Mouse (Mus musculus): Measurements from ENCODE around the gene Arid5b.
A peak's percentile ranks its signal among the peaks of the same experiment; 100 is the strongest.

Arid5b gene

DNA sequence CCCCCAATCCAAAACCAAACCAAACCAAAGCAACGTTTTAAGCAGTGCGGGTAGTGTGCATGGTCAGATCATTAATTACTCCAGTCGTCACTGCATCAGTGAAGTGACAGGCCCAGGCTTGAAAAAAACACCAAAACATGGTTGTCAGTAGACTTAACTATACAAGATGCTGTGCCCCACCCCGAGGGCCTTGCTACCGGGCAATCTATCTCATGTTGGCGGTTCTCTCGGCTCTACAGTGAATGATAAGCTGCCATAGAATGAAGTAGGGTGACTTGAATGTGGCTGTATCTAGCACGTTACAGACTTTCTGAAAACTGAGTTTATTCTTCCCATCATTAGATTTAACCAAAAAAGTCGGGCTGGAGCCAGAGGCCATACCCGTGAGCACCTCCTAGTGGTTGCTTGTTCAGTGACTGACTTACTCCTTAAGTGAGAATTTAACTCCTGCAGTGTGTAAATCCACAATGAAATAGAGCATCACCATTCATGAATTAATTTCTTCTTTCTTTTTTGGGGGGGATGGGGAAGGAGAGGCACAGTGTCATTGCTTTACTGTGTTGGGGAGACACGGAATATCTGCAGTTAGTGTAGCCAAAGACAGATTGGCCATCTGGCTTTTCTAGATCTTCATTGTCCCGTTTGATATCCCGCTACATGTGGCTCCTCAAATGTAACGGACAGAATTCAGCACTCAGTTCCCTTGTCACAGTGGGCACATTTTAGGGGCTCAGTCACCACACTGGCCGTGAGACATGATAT, 188.9 kb downstream of the Arid5b start:
- peak; percentile 23 for DNase-seq (ENCODE audit: low read depth, low spot score)

DNA sequence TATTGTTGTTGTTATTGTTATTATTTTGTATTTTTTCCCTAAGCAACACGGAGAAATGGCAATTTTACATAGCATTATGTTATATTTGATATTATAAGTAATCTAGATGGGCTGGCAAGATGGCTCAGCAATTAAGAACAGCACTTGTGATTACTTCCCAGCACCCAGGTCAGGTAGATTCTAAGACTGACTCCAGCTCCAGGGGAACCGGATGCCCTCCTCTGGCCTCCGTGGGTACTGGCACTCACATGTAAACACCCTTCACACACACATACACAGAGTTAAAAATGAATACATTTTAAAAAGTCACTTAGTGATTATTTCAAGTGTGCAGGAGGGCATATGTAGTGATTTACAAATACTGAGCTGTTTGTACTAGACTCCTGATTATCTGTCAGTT, 190.8 kb downstream of the Arid5b start:
- DNase-seq (ENCODE audit: low read depth, low spot score) = no peak

DNA sequence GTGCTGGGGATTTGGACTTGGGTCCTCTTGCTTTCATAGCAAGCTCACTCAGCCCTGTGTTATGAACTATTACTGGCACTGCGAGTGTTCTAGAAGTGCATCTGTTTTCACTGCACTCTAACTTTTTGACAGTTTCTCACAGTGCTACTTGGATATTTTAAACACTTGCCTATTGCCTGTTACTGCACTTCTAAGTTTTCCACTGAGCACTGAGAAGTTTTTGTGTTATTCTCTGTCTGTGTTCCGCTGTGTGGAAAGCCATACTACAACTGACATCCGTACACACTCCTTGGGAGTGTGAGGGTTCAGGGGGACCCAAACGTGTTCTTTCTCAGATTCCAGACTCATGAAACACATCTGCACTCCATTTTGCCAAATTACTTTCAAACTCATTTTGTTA, 191.6 kb downstream of the Arid5b start:
- DNase-seq (ENCODE audit: low read depth, low spot score) = no peak

DNA sequence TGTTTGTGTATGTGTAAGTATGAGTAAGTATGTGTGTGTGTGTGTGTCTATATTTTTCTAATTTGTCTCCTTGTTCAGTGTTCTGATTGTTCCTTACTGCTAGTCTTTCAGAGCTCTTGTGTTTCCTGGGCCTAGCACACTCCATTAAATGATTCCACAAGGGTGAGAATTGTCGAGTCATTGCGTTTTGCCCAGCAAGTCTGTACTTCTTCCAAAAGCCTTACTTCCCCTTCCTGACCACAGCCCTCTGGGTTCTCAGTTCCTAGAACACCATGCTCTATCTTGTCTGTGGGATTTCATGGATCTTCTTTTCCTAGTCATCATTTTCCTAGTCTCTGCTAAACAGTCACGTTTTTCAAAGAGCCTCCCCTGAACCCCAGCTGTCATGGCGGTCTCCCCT, 193.0 kb downstream of the Arid5b start:
- DNase-seq (ENCODE audit: low read depth, low spot score) = no peak

DNA sequence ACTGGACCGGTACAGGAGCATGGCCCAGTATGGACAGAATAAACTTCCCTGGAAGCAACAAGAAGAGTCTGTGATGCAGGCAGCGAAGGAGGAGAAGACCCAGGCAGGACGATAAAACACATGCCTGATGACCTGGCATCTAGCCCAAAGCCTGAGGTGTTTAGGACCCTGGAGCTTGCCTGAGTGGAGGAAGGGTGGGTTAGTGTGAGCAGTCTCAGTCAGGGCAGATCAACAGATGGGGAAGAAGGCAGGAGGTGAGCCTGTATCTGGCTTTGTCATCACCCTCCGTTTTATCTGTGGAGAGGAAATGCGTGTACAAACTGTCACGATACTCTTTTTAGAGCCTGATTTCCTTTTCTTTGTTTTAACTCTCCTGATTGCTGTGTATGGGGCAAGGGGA, 196.8 kb downstream of the Arid5b start:
- DNase-seq (ENCODE audit: low read depth, low spot score) = no peak

DNA sequence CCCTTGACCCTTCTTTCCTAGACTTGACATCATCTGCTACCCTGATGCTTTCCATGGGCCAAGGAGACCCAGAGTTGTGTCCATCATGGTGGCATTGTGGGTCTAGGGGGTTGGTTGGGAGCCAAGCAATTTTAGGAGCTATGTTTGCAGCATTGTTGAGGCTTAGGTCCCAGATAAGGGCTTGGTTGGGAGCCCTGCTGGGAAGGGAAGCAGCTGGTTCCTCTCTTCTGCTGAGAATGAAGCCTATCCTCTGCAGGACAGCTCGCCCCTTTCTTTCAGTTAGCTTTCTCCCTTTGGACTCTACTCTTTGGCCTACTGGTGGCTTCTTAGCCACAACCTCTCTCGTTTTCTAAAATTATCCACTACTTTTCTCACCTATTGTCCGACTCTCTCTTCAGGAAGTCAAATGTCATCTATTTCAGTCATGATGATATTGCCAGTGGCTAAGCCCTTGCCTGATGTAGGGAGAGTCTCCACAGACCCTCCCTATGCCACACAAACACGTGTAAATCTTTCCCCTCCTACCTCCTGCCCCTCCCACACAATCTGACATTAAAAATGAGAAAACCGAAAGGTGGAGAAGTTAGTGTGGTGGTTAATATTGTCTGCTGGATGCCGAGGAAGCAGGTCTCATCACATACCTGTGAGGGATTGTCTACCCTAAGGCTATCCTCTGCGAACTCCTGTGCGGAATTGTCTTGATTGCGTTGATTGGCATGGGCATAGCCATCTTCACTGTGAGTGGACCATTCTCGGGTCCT, 198.4 kb downstream of the Arid5b start:
- no peak for DNase-seq (ENCODE audit: low read depth, low spot score)

DNA sequence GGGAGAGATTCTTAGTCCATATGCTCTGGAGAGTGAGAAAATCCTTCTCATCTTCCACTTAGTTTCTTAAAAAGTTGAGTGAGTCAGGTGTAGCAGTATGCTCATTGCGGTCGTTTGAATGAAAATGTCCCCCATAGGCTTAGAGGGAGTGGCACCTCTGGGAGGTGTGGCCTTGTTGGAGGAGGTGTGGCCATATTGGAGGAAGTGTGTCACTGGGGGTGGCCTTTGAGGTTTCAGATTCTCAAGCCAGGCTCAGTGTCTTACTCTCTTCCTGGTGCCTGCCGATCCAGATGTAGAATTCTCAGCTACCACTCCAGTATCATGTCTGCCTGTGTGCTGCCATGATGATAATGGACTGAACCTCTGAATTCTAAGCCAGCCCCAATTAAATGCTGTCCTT, 199.8 kb downstream of the Arid5b start:
- no peak for DNase-seq (ENCODE audit: low read depth, low spot score)

DNA sequence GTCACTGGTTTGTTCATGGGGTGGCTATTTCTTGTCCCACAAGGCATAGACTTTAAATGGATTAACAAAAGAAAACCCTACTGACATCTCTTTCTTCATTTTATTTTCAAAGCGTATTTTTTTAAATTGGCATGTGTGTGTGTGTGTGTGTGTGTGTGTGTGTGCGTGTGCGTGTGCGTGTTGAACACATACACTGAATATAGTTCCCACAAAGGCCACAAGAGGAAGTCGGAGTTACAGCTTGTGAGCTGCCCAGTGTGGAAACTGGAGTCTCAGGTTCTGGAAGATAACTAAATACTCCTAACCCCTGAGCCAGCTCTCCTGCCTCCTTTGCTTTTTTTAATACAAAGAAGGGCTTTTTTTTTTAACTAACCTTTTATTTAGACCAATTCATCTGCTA, 203.4 kb downstream of the Arid5b start:
- DNase-seq (ENCODE audit: low read depth, low spot score) = no peak

DNA sequence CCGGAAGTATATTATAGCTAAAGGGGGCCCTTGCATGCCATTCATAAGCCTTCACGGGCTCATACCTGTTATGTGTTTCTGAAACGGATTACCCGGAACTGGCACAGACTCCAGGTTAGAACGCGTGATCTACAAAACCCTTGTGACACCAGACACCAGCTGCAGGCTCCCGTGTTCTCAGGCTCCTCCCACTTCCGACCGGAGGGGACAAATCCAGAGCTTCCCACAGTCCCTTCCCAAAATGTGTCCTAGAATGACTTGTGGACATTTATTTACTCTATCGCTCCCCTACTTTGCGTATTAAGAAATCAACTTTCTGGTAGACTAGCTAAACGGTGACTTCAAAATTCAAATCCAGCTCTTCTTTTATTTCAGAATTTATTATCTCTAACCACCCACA, 204.2 kb downstream of the Arid5b start:
- no peak for DNase-seq (ENCODE audit: low read depth, low spot score)

DNA sequence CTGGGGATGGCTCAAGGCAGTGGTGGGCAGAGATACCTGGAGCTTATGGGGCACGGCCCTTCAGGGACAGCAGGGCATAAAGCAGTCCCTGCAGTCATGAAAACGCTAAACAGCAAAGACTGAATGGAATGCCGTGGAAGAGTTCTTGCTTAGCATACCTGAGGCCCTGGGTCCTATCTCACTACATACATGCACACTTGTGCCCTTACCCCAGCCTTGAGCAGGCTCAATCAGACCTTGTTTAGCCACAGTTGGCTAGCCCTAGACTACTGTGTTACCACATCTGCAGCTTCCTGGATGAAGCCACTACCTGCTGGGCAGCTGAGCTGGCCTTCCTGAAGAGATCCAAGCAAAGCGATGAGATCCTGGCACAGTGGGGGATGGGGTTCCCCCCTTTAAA, 205.9 kb downstream of the Arid5b start:
- DNase-seq (ENCODE audit: low read depth, low spot score) = no peak

DNA sequence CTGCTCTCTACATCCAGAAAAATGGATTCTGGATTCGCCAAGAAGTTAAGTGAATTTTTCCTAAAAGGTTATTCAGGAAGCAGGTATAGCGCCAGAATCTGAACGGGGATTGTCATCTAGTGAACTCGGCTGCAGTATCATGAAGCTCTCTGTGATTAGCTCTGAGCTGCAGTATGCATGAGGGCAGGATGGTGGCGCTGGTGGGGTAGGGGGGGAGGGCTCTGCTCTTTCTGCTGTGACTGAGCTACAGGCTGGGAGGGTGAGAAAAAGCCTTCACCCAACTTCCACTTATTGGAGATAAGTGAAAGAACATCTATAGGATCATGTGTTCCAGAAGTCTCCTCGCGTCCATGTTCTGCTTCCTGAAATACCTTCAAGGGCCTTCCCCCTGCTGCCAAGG, 207.5 kb downstream of the Arid5b start:
- no peak for DNase-seq (ENCODE audit: low read depth, low spot score)

DNA sequence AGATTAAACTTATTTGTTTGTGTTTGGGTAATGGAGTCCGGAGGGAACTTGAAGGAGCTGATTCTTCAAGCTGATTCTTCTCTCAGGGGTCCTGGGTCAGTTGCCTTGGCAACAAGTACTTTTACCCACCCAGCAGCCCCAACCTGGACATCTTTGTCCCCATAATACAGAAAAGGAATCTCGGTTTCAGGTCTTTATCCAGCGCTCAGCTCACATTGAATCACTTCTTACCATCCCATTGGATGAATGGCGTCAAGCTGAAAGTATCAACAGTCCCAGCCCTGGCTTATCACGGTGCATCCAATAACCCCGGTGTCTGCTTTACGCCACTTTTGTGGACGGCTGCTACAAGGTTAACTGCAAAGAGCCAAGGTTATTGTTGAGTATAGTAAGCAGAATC, 210.1 kb downstream of the Arid5b start:
- no peak for DNase-seq (ENCODE audit: low read depth, low spot score)

DNA sequence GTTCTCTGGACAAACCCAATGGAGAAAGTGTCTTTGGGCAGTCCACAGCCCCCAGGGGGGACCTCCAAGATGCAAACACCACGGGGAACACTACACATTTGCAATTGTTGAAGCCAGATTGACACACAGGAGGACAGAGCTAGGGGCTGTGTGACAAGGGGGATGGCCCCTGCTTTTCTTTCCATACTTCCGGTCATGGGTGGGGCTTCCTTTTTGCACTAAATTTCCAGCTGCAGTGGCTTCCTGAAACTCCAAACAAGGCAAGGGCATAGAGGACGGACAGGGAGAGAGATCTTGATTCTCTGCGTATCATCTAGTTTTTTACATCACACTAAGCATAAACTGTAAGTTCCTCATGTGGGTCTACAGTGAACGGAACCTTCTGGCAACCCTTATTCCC, 210.6 kb downstream of the Arid5b start:
- no peak for DNase-seq (ENCODE audit: low read depth, low spot score)

DNA sequence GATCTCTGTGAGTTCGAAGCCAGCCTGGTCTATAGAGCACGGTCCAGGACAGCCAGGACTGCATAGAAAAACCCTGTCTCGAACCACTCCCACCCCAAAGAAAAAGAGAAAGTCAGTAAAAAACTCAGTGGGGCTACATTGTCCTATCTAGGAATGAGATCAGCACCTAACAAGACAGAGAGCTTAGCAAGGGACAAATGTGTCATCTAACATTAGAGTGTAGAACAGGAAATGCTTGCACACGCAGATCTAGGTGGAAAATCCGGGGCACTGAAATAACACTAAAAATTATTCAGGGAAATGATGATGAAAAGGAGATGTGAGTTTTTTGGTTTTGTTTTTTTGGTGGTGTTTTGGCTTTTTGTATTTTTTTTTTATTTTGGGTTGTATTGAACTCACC, 212.4 kb downstream of the Arid5b start:
- DNase-seq (ENCODE audit: low read depth, low spot score) = no peak

DNA sequence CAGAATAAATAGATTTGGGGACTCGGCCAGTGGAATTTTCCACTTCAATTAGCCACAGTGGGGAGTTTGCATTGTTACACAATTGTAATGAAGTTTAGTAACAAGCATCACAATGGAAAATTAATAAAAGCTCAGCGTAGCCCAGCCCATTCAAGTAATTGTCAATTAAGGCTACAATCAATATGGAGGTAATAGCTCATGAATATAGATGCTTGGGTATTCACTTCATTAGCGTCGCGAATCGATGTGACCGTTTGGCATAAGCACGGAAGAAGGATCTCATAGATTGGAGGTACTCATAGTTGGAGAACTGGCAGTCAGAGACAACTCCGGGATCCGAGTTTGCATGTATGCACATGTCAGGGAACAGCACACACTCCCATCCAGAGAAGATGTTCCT, 214.0 kb downstream of the Arid5b start:
- peak; percentile 28 for DNase-seq (ENCODE audit: low read depth, low spot score)

DNA sequence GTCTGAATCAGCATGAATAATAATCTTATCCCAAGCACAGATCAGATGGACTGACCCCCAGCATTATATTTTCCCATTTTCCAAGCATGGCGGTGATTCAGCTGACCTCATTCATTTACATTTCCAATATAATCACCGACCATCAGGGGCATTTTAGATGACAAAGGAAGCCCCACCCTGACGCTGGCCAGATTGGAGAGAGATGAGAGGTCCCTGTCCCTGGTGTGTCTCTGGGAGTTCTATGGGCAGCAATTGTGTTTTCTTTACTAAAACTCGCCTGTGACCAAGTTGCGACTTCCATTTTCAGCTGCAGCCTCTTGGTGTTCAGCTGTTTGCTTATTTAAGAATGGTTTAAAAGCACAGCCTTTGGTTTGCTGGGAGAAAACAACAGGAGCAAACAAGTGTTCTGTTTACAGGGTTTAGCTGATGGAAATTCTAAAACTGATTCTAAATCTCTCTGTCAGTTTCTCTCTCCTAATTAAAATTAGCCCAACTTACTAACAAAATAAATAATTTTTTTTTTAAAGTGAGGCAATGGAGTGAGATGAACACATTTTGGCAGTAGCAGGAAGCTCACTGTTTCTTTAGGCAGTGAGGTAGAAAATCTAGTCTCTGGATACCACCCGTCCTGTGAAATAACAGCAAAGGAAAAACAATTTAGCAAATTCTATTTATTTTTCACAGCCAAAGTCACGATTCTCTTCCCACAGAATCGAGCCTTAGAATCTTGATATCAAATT, 214.6 kb downstream of the Arid5b start:
- DNase-seq (ENCODE audit: low read depth, low spot score) = no peak

DNA sequence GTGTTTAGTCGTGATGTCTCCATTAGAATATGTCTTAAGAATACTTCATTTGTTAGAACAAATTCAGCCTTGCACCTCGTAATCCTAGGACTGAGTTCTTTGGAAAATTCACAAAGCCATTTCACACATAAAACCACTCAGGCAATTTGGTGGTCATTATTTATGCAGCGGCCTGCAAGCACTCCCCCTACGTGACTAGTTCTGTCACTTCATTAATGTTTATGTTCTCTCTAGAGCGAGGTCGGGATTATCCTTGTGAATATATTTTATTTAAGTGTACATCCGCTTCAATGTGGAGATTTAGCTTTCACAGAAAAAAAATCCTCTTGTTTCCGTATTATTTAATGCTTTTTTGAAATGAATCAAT, 217.3 kb downstream of the Arid5b start:
- DNase-seq (ENCODE audit: low read depth, low spot score) = no peak

DNA sequence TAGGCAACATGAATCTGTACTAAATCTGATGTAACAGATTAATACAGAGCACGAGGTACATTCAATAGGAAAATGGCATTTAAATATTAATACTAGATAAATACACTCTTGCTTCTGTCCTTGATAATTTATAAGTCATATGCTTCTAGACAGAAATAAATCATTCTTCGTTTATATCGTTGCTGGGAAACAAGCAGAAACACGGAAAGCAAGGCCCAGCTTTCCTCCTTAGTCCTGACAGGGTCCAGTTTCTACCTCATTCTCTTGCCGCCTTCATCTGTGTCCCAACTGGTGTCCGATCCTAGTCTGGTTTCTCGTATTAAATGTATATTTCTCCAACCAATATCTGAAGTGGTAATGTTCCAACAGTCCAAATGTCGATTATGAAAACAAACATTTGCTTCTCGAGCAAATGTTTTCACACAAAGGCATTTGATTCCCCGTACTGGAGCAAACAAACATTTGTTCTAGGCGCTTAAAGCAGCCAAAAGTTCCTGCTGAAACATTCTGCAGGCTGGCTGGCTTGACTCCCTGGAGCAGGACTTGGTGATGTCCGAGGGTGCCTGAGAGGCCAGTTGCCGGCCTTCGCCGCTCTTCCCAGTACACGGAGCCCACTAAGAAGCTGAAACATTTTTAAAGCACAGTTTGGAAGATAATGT, 217.8 kb downstream of the Arid5b start:
- DNase-seq (ENCODE audit: low read depth, low spot score) = peak; percentile 34

DNA sequence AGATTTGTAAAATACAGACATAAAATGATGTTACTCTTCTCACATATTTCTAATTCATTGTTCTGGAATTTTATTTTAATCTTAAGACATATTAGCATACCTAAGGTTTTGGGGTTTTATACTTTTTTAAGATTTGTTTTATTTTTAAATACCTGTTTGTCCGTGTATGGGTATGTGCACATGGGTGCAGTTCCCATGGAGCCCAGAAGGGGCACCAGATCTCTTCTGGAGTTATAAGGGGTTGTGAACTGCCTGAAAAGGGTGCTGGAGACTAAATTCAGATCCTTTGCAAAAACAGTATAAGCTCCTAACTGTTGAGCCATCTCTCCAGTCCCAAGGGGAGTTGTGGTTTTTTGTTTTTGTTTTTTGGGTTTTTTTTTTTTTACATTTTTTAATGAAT, 220.2 kb downstream of the Arid5b start:
- no peak for DNase-seq (ENCODE audit: low read depth, low spot score)

DNA sequence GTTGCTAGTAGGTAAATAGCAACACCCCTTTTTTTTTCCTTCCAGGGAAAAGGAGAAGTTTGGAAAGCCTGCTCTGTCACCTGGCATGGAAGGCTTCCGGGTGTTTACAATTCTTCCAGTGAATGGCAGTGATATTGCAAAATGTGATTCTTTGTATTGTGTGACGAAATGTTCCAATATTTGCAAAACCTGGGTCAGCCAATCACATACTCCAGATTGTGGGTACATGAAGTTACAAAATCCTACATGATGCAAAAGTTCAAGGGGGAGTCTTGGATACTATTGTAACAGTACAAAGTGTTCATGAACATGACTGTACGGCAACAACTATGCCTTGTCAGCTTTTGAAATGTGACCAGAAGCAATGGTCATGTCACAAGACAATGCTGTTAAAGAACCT, 220.7 kb downstream of the Arid5b start:
- no peak for DNase-seq (ENCODE audit: low read depth, low spot score)

DNA sequence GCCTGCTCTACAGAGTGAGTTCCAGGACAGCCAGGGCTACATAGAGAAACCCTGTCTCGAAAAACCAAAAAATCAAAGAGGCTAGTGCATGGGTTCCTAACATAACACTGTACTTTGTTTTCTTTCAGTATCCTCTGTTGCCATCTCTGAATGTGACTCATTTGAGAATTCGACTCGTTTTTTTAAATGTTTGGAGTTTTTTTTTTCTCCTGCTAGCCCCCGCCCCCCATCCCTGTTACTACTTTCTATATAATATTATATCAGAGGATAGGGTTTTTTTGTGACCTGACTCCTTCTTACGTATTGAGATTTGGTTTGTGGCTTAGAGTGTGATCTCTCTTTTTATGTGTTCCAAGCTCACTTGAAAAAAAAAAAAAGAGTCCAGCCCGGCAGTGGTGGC, 223.8 kb downstream of the Arid5b start:
- no peak for DNase-seq (ENCODE audit: low read depth, low spot score)

DNA sequence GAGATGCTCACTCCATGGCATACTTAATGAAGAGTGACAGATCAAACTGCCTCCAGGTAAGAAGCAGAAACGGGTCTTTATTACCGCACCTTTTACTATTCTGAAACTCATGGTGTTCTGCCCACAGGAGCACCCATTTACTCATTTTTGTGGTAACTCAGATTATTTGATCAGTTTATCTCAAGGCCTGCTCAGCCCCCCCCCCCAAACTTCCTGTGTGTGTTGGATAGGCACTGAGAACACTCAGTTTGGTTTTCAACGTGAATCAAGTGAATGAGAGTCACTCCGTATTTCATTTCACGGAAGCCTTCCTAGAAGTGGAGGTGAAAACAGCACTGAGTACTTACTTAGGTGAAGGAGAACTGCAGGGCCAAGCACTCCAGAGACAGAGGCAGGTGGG, 224.4 kb downstream of the Arid5b start:
- no peak for DNase-seq (ENCODE audit: low read depth, low spot score)
